Mouse (Mus musculus) neutrophil, adult 5-6 weeks (primary cell): ENCODE results near the gene Mad2l1. TPM values are rescaled to one million over a fixed set of nuclear protein-coding genes. Genes with fewer than 3 reads are reported as not detected.

Experiments used
- ATAC-seq: fragments of 151-379, 151-347 bp; 2 replicates; pipeline ENCODE4 v1.8.0; 2017; ENCODE audit warnings: mild to moderate bottlenecking, moderate TSS enrichment; ENCODE audit not compliant: insufficient number of reproducible peaks, poor library complexity, low FRiP score, severe bottlenecking; ENCODE audit errors: extremely low read depth
- total RNA-seq: library from RNA; stranded (forward); fragments of 200-1000 nt; gene quantifications from 2 replicates; pipeline ENCODE4 v1.2.3, GENCODE M21; 2017

Gene Mad2l1
- 7.0 and 14.5 TPM in 2 replicates for total RNA-seq

GRCm38 (mm10) chr6:66535028-66535862 is at the start of gene Mad2l1:
Gene Mad2l1, plus strand, starts transcription at chr6:66535390.
- peak; percentile 96 for ATAC-seq

DNA sequence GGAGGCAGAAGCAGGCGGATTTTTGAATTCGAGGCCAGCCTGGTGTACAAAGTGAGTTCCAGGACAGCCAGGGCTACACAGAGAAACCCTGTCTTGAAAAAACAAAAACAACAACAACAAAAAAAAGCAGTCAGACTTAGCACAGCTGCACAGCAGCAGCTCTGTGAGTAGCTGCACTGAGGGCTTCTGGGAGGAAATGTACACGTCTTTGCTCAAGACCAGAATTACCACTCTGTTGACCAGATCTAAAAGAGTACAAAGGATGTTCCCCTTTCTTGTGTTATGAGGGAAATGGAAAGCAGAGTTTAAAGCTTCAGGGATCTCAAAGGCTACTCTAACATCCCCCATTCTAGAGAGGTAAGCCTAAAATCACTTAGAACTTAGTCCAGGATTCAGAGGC is 41.5 kb upstream of the Mad2l1 start:
- ATAC-seq = no peak

GRCm38 (mm10) chr6:66516368-66516767 is 18.8 kb upstream of the Mad2l1 start:
- no peak for ATAC-seq

DNA sequence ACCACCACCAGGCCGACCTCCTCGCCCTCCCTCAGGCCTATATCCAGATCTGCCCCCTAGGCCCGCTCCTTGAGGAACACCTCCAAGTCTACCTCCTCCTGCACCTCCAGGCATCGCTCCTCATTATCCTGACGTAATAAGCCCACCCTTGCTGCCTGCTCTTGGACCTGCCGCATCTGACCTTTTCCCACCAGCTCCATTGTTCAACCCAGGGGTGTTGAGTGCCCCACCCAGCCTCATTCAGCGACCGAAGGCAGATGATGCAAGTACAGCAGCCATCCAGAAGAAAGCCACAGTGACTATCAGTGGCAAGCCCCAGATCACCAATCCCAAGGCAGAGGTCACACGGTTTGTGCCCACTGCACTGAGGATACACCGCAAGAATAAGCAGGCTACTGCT is 6.8 kb upstream of the Mad2l1 start:
- no peak for ATAC-seq

GRCm38 (mm10) chr6:66533241-66533640 is 1.9 kb upstream of the Mad2l1 start:
- peak; percentile 37; the same call in 1 of the 2 replicates for ATAC-seq

DNA sequence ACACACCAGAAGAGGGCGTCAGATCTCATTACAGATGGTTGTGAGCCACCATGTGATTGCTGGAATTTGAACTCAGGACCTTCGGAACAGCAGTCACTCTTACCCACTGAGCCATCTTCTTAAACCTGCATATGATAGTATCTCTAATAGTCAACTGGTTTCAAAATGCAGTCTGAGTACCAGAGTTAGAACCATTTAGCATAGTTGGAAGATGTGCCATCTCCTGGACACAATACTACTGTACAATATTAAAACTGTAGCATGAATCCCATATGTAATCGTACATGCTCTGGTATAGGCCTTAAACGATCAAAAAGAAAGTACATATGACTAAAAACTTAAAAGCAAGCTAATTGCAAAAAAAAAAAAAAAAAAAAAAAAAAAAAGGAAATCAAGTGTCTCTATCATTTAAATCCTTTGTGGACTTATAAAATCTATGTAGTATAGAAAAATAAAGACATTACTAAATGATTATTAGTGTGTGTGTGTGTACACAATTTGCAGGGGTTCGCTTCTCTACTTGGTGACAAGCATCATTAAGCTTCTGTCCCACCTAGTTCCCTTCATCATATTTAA is 736 bp upstream of the Mad2l1 start:
- no peak for ATAC-seq

DNA sequence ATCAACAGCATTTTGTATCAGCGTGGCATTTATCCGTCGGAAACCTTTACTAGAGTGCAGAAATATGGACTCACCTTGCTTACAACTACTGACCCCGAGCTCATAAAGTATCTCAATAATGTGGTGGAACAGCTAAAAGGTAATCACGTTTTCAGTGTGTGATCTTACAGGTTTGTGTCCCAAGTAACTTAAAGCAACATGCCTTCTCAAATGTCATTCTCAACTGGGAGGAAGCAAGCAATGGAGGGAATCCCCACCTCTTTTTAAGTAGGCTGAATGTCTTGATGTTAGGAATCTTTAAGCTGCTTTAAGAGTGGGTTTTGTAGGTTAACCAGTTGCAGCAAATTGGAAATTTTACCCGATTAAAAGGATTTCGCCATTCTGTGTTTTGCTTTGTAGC is 776 bp downstream of the Mad2l1 start:
- no peak for ATAC-seq

DNA sequence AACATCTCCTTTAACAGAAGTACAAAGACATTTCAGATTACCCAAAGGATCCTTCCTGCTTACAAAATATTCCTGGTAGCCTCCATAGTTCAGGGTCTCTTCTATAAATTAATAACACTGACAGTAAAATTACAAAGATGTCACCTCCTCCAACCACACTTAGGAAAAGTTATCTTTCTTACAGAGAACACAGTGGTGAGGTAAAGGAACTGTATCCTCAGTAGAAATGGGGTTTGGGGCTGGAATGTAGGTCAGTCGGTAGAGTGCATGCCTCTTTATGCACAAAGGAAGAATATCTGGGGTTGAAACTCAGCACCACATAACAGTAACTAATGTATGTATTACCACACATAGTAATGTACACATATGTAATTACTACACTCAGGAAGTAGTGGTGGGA is 24.8 kb downstream of the Mad2l1 start, which contains the start of gene Vmn1r32:
Gene Vmn1r32 (minus strand): TSS at position 101 of the 400 bp plus-strand sequence.
- no peak for ATAC-seq

DNA sequence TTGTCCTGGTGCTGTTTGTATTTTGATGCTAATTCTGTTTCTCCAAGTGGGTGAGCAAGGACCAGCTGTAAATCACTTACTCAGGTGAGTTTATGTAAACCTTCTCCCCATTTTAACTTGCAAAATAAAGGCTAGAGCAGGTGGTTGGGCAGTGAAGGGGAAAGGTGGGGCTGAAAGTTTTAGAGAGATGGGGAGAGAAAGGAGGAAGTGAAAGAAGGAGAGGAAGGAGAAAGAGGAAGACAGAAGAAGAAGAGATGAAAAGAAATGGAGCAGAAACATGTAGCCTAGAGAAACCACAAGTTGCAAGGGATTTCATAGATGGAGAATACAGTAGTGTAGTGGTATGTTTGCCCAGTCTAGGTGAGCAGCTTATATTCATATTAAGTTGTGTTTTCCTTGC is 60.6 kb downstream of the Mad2l1 start:
- peak; percentile 80 for ATAC-seq

Other genes with a start within 250 kb of the Mad2l1 start
- not detected in 2 replicates for gene Vmn1r32, start 24.7 kb downstream of the Mad2l1 start, total RNA-seq
- 0.23 TPM in 1 of 2 replicates, not detected in the other for gene Vmn1r33, start 82.9 kb downstream of the Mad2l1 start, total RNA-seq
- not detected in 2 replicates for gene Vmn1r34, start 108.5 kb downstream of the Mad2l1 start, total RNA-seq
- gene Vmn1r35, start 150.5 kb downstream of the Mad2l1 start, total RNA-seq = not detected in 2 replicates
- gene Vmn1r36, start 183.8 kb downstream of the Mad2l1 start, total RNA-seq = not detected in 2 replicates
- not detected in 2 replicates for gene Vmn1r37, start 194.0 kb downstream of the Mad2l1 start, total RNA-seq
- gene Vmn1r38, start 247.2 kb downstream of the Mad2l1 start, total RNA-seq = not detected in 2 replicates